Mouse (Mus musculus) left cerebral cortex, adult 8-10 months (tissue): ENCODE measurements at regions not wholly inside any gene's neighbourhood (a gene's known extent, or its start where the extent isn't known, plus 50 kb on each side); places are given as distances from the start of the nearest gene placed in this dataset.

Experiments used
- DNase-seq, 2 experiments: peaks; one replicate each; pipeline ENCODE4 v3.0.0; 2022; ENCODE audit warnings: low spot score in 2 of 2

GRCm38 (mm10) chr10:37231936-37232556 lies 93.3 kb upstream of the Marcks start:
- no peak for DNase-seq

GRCm38 (mm10) chr10:37231159-37231558 lies 92.4 kb upstream of the Marcks start:
- DNase-seq, result no peak

DNA sequence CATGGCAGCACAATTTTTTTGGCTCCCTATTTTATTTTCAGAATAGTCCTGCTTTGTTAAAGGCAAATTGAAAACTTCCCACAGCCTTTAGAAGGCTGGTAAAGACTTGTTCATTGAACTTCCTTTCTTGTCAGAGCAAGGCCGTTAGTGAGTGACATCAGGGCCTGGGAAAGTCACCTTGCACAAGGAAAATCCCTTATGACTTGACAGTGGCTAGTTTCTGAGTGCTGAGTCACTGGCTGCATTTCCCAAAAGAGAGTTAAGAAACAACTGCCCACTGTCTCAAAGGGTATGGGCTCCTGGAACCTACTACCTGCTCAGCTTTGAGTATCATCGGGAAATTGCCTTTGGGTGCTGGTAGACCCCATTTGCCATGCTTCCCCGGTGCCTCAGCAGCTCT lies 89.2 kb upstream of the Marcks start:
- DNase-seq, result no peak

DNA sequence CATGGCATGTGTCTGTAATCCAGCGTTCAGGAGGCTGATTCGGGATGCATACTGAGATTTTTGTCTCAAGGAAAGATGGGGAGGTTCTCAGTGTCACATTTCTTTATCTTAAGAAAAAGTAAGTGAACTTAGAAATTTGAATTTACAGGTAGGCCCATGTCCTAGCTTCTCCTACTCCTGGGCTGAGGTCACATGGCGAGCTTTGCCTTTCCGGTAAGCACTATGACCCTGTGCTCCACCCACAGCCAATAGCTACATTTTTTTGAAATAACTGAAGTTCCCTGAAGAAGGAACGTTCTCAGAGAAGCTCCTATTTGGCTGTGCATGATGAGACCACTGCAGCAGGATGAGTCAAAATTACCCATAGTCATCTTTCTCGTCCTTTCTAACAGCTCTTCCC lies 83.0 kb upstream of the Marcks start:
- no peak for DNase-seq

DNA sequence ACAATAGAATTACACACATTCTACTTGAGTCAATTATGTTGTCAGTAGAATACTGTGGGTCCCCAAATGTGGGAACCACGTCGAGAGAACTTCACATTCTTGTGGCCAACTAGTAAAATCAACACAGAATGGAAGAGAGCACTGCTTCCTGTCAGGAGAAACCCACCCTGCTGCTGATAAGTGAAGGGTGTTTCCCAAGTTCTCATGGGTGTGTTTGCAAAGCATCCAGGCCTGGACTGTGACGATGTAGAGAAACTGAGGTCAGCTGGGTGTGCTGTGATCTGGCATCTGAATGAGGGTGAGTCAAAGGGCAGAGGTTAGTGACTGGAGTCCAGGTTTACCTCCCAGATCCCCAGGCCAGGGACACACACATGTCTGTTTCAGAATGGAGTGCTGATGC lies 81.7 kb upstream of the Marcks start:
- DNase-seq, result no peak

DNA sequence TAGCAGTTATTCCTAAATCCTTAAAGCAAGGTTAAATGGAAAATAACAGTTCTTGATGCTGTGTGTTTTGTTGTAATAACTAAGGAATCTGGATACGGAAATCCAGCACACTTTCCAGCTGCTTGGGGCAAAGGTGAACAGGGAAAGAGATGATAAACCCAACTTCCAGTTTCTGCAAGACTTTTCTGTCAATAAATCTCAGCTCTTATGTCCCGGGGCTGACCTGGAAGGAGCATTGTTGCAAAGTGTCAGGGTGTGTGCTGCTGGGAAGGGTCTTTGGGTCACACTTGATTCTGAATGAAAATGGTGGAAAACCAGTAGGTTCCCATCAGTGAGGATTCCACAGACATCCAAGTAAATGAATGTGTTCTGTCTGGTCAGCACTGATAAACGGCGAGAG lies 81.2 kb upstream of the Marcks start:
- no peak for DNase-seq

- DNase-seq, result no peak
Measured at GRCm38 (mm10) chr10:37219381-37219780, 80.7 kb upstream of the Marcks start.

DNA sequence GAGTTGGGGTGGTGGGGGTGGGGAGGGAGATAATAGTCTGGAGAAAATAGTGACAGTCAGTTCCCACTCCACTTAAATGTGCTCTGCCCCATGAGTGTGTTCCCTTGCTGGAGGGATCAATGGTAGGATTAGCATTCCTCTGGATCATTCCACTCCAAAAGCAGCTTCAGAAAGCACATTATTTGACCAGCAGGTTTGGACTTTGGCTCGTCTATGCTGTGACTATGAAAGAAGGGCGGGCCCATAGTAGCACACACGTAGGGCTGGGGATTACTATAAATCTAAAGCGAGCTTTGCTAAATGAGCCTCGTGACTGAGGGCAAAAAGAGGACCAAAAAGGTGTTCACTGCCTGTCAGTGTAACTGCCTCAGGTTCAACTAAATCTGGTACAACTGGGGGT lies 75.9 kb upstream of the Marcks start:
- DNase-seq, result no peak

DNA sequence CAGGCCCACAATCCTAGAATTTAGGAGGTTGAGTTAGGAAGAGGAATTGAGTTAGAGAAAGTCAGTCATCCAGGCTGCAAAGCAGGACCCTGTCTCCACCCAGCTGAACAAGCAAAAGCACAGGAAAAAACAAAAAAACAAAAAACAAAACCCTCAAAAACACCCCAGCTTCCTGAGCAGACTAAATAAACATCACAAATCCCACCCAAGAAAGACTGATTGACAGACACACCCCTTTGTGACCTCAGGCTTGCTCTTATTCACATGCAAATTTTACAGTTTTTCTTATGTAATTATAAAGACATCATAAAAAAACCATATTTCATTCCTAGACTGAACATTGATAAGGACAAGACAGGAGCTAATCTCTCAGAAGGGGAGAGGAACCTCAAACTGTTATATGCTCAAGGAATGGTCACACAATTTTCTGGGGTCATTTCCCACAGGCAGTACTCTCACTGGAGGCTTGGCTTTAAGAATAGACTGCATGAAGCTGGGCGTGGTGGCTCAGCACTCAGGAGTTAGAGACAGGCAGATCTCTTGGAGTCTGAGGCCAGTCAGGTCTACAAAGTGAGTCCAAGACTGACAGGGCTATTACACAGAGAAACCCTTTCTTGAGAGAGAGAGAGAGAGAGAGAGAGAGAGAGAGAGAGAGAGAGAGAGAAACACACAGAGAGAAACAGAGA lies 73.8 kb upstream of the Marcks start:
- DNase-seq, result no peak

DNA sequence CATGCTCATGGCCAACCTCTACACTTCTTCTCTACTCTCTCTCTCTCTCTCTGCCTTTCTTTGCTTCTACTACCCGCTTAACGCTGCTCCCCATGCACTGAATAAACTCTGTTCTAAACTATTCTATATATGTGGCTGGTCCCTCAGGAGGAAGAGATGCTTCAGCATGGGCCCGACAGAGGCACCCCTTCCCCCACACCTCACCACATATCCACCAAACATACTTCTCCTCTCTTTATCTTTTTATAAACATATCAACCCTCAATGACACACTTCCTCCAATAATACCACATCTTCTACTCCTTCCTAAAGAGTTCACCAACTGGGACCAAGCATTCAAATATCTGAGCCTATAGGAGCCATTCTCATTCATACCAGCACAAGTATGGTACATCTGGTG lies 72.6 kb upstream of the Marcks start:
- DNase-seq, result no peak

GRCm38 (mm10) chr10:37210223-37210622 lies 71.5 kb upstream of the Marcks start:
- DNase-seq, result no peak

DNA sequence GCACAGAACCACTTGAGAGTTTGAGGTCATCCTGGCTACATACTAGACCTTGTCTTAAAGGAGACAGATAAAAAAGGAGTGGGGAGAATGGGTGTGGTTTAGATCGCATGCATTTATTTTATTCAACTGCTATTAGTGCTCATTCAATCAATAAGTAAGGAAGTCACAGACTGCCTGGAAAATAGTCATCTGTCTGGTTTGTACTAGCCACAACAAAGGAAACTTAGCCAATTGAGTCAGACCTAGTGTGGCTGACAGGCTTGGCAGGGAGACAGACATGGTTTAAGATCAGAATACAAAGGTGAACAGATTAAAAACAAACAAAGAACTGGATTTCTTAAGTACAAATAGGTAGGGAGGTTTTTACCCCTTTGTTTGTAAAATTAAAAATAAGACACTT lies 68.3 kb upstream of the Marcks start:
- no peak for DNase-seq

- no peak for DNase-seq
Measured at GRCm38 (mm10) chr10:37206546-37206945, 67.8 kb upstream of the Marcks start.

DNA sequence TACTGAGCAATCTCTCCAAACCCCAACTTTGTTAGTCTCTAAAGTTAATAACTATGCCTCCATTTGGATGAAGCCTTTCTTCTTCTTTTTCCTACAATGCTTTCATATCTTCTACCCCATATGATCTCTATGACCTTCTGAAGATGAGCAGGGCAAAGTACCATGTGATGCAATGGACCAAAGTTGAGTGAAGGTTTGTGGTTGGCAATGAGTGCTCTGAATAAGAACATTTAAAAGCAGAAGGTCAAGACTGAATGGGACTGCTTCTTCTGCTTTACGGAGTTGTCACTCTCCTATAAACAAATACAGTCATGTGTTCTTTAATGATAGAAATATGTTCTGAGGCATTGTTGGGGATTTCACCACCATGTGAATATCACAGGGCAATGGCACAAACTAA lies 65.0 kb upstream of the Marcks start:
- DNase-seq, result no peak

DNA sequence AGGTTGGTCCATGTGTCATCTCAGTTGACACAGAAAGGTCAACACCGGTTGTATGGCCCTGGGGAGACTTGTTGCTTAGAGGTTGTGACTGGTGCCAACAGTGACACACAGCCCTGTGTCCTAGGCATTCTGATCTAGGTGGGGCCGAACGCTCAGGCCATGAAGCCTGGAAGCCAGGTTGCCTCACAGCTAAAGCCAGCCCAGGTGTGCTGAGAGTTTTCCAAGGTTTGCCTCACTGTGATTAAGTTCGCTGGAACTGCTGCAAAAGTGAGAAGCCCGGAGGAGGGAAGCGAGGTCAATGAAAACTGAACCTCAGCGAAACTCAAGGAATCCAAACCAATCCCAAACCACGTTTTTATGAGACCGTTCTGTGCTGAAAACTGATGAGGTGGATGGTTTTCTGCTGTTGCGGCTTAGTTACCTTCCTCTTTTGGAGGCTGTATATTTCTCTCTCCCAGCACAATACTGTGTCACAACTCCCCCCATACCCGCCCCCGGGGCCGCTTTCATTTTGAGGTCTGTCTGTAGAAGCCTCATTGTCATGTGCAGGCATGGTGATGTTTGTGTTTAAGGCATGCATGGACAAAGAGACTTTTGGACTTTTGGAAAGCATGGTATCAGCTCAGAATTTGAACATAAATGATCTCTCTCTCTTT lies 56.2 kb upstream of the Marcks start:
- DNase-seq, result no peak

DNA sequence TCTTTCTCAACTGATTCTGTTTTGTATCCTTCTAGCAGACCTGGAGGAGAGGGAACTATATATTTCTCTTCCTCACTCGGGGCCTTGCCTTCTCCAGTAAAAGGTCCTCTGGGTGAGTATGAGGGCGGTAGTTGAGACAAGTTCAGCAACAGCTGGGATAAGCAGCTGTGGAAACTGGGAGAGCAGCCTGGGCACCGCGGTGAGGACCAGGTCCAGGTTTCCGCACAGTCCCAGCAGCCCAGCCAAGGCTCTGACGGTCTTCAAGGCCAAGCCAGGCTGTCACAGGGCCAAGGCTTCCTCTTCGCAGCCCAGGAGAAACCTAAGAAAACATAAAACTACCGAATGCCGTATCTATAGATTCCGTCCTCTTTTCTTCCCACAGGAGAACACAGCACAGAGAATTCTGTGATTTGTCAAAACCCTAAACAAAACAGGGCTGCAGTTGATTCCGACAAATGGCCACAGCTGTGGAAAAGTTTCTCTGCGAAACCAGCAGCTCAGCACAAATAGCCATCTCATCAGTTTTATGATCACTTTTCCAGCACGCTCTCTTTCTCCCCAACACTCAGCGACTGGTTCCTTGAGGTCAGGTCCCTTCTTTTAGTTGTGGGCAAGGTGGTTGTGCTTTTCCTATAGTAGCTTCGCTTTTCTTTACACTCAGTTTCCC lies 55.5 kb upstream of the Marcks start:
- no peak for DNase-seq

- DNase-seq, result no peak
Measured at GRCm38 (mm10) chr10:37192661-37193060, 53.9 kb upstream of the Marcks start.

DNA sequence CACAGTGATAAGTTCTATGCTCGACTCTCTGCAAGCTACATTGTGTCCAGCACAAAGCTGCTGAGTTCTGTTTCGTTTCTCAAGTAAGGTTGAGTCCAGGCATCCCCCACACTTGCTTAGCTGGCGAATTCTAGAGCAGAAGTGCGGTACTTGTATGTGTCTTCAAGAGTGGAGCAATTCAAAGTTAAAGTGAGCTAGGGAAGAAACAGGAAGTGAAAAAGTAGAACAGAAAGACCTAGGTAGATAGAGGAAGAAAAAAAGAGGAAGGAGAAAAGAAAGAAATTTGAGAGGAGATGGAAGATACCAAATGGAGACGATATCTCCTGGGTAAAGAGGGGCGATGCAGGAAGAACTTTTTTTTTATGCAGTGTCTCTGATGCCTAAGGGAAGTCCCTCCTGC lies 51.4 kb upstream of the Marcks start:
- DNase-seq, result no peak
